Comparison of ENCODE assay signal across 27 mouse cellular contexts in genomic region chr12:70543299-70543698, GRCm38 (mm10).
DNase-seq lines count a peak whose midpoint lies in the region; ATAC-seq and TF ChIP-seq lines count a peak whose summit lies in the region.
"Had no signal": no experiment of that assay in that cellular context is flagged by ENCODE, and none has a peak within 500 bp of the region (broad histone marks: within the 10 kb centered on the region; RNA-seq: fewer than 3 reads in every experiment).

No protein-coding gene starts in this region.

- no peak overlapping the region for H3K4me3 ChIP-seq in embryonic facial prominence, embryonic 14.5 days (ENCODE audit: low read depth, low read length)
- no peak overlapping the region for H3K4me3 ChIP-seq in embryonic facial prominence, embryonic 10.5 days
- H3K4me3 ChIP-seq in intestine, embryonic 14.5 days (ENCODE audit: low read depth, low read length): no peak overlapping the region
- H3K4me3 ChIP-seq in intestine, postnatal 0 days (ENCODE audit: low read depth, low read length): no peak overlapping the region
- H3K4me3 ChIP-seq in midbrain, embryonic 14.5 days (replicated peaks; ENCODE audit: low read depth, low read length): no peak overlapping the region
- no peak overlapping the region for H3K4me3 ChIP-seq in midbrain, embryonic 11.5 days (ENCODE audit: low read depth, low read length)
- H3K4me3 ChIP-seq: heart, embryonic 10.5 days; layer of hippocampus, adult 2 months; limb, embryonic 13.5 days; liver, embryonic 13.5 days; megakaryocyte, embryonic 14.5 days; midbrain, embryonic 15.5 days; neural tube, embryonic 12.5 days had no signal

- peak; percentile 36 for DNase-seq in embryonic facial prominence, embryonic 14.5 days (ENCODE audit: low spot score)
- no peak for DNase-seq in embryonic facial prominence, embryonic 10.5 days (ENCODE audit: low spot score)
- peak; percentile 52 for DNase-seq in intestine, embryonic 14.5 days (ENCODE audit: low spot score)
- DNase-seq in midbrain, embryonic 14.5 days: peak; percentile 37
- no peak for DNase-seq in midbrain, embryonic 11.5 days (ENCODE audit: low spot score, missing footprints)
- no peak for DNase-seq in liver
- DNase-seq: adrenal gland, postnatal 10 days; cerebellum, adult 8-10 months; cerebellum, postnatal 36 days; embryo, embryonic 11 days; heart, postnatal 36 days; kidney, postnatal 25 days; layer of hippocampus, postnatal 36 days; liver, embryonic 13.5 days; lung, postnatal 14 days; right cerebral cortex, postnatal 14 days; thymus, postnatal 36 days had no signal

- no peak overlapping the region for H3K9ac ChIP-seq in embryonic facial prominence, embryonic 14.5 days (ENCODE audit: low read depth, low read length)
- H3K9ac ChIP-seq in intestine, embryonic 14.5 days (ENCODE audit: low read length): no peak overlapping the region
- H3K9ac ChIP-seq in intestine, postnatal 0 days (ENCODE audit: low read depth, low read length): no peak overlapping the region
- no peak overlapping the region for H3K9ac ChIP-seq in midbrain, embryonic 14.5 days (replicated peaks; ENCODE audit: low read length)
- H3K9ac ChIP-seq in midbrain, embryonic 11.5 days (ENCODE audit: low read length): no peak overlapping the region
- H3K9ac ChIP-seq: hindbrain, embryonic 14.5 days; limb, embryonic 13.5 days; liver, embryonic 13.5 days; midbrain, embryonic 15.5 days; neural tube, embryonic 12.5 days had no signal

- no peak for TF ChIP-seq CTCF in intestine, postnatal 0 days (IDR thresholded peaks at IDR 0.05; ENCODE audit: low read depth)

- no peaks in the 10 kb centered on the region for H3K36me3 ChIP-seq in embryonic facial prominence, embryonic 14.5 days (ENCODE audit: control insufficient read depth, insufficient read depth, low read length)
- H3K36me3 ChIP-seq in embryonic facial prominence, embryonic 10.5 days (replicated peaks): no peaks in the 10 kb centered on the region
- no peaks in the 10 kb centered on the region for H3K36me3 ChIP-seq in intestine, embryonic 14.5 days (ENCODE audit: control insufficient read depth, insufficient read depth, low read length)
- H3K36me3 ChIP-seq in intestine, postnatal 0 days (ENCODE audit: control insufficient read depth, insufficient read depth): no peaks in the 10 kb centered on the region
- no peaks in the 10 kb centered on the region for H3K36me3 ChIP-seq in midbrain, embryonic 14.5 days (ENCODE audit: control insufficient read depth, insufficient read depth, low read length)
- H3K36me3 ChIP-seq in midbrain, embryonic 11.5 days (ENCODE audit: control insufficient read depth, insufficient read depth, low read length): no peaks in the 10 kb centered on the region
- H3K36me3 ChIP-seq: heart, embryonic 10.5 days; limb, embryonic 13.5 days; liver, embryonic 13.5 days; midbrain, embryonic 15.5 days; neural tube, embryonic 12.5 days had no signal

- WGBS in embryonic facial prominence, embryonic 14.5 days: 43% methylated on average over 5 of the region's 5 CpGs
- WGBS in embryonic facial prominence, embryonic 10.5 days: 53% methylated on average over 5 of the region's 5 CpGs
- 49% methylated on average over 5 of the region's 5 CpGs for WGBS in intestine, embryonic 14.5 days
- 45% methylated on average over 5 of the region's 5 CpGs for WGBS in intestine, postnatal 0 days
- WGBS in midbrain, embryonic 14.5 days: 57% methylated on average over 5 of the region's 5 CpGs
- 66% methylated on average over 5 of the region's 5 CpGs for WGBS in midbrain, embryonic 11.5 days

- no peak overlapping the region for H3K4me2 ChIP-seq in embryonic facial prominence, embryonic 14.5 days (ENCODE audit: low read depth, low read length)
- no peak overlapping the region for H3K4me2 ChIP-seq in intestine, embryonic 14.5 days (ENCODE audit: low read length)
- no peak overlapping the region for H3K4me2 ChIP-seq in intestine, postnatal 0 days (replicated peaks; ENCODE audit: low read depth)
- no peak overlapping the region for H3K4me2 ChIP-seq in midbrain, embryonic 14.5 days (ENCODE audit: low read length)
- no peak overlapping the region for H3K4me2 ChIP-seq in midbrain, embryonic 11.5 days
- H3K4me2 ChIP-seq: hindbrain, embryonic 14.5 days; limb, embryonic 13.5 days; liver, embryonic 13.5 days; midbrain, embryonic 15.5 days; neural tube, embryonic 12.5 days had no signal

- ATAC-seq in embryonic facial prominence, embryonic 14.5 days (ENCODE audit: low read depth): no peak
- no peak for ATAC-seq in intestine, embryonic 14.5 days (replicated peaks; ENCODE audit: low FRiP score, low TSS enrichment, low read depth)
- no peak for ATAC-seq in intestine, postnatal 0 days
- no peak for ATAC-seq in midbrain, embryonic 14.5 days (ENCODE audit: low FRiP score, low TSS enrichment)
- no peak for ATAC-seq in midbrain, embryonic 11.5 days (ENCODE audit: low FRiP score)
- ATAC-seq: activated CD4-positive, CD25-positive, alpha-beta regulatory T cell, adult 4 months; inflammation-experienced regulatory T-cells, adult 6 months; midbrain, embryonic 15.5 days had no signal

- H3K27ac ChIP-seq in embryonic facial prominence, embryonic 14.5 days (replicated peaks; ENCODE audit: low read depth, low read length): no peak overlapping the region
- H3K27ac ChIP-seq in embryonic facial prominence, embryonic 10.5 days (replicated peaks): no peak overlapping the region
- no peak overlapping the region for H3K27ac ChIP-seq in intestine, embryonic 14.5 days (ENCODE audit: low read depth)
- no peak overlapping the region for H3K27ac ChIP-seq in intestine, postnatal 0 days (ENCODE audit: low read depth, low read length)
- H3K27ac ChIP-seq in midbrain, embryonic 14.5 days (replicated peaks; ENCODE audit: low read depth, low read length): no peak overlapping the region
- H3K27ac ChIP-seq in midbrain, embryonic 11.5 days (ENCODE audit: low read depth, low read length): no peak overlapping the region
- H3K27ac ChIP-seq: heart, embryonic 10.5 days; hindbrain, embryonic 14.5 days; layer of hippocampus, adult 2 months; limb, embryonic 13.5 days; liver, embryonic 13.5 days; midbrain, embryonic 15.5 days; neural tube, embryonic 12.5 days had no signal

- H3K27me3 ChIP-seq in embryonic facial prominence, embryonic 14.5 days (replicated peaks; ENCODE audit: control insufficient read depth, insufficient read depth, low read length): no peaks in the 10 kb centered on the region
- H3K27me3 ChIP-seq in embryonic facial prominence, embryonic 10.5 days (replicated peaks; ENCODE audit: low read depth, poor library complexity, severe bottlenecking): 0 out of 2 replicates have a peak, but pooled peaks cover 15% of the 10 kb centered on the region
- no peaks in the 10 kb centered on the region for H3K27me3 ChIP-seq in intestine, embryonic 14.5 days (replicated peaks; ENCODE audit: control insufficient read depth, insufficient read depth, low read length)
- no peaks in the 10 kb centered on the region for H3K27me3 ChIP-seq in intestine, postnatal 0 days (replicated peaks; ENCODE audit: control insufficient read depth, insufficient read depth, low read length)
- no peaks in the 10 kb centered on the region for H3K27me3 ChIP-seq in midbrain, embryonic 14.5 days (ENCODE audit: control insufficient read depth, insufficient read depth, low read length)
- H3K27me3 ChIP-seq in midbrain, embryonic 11.5 days (ENCODE audit: control insufficient read depth, insufficient read depth, low read length): no peaks in the 10 kb centered on the region
- H3K27me3 ChIP-seq: limb, embryonic 13.5 days; liver, embryonic 13.5 days; midbrain, embryonic 15.5 days; neural tube, embryonic 12.5 days had no signal

- H3K4me1 ChIP-seq in embryonic facial prominence, embryonic 14.5 days (ENCODE audit: control insufficient read depth, insufficient read depth, low read length): peaks cover 24% of the 10 kb centered on the region
- peaks cover 42% of the 10 kb centered on the region for H3K4me1 ChIP-seq in embryonic facial prominence, embryonic 10.5 days
- H3K4me1 ChIP-seq in intestine, embryonic 14.5 days (replicated peaks; ENCODE audit: control insufficient read depth, insufficient read depth, low read length): peaks cover 11% of the 10 kb centered on the region
- no peaks in the 10 kb centered on the region for H3K4me1 ChIP-seq in intestine, postnatal 0 days (replicated peaks; ENCODE audit: control insufficient read depth, insufficient read depth, low read length)
- H3K4me1 ChIP-seq in midbrain, embryonic 14.5 days (ENCODE audit: control insufficient read depth, insufficient read depth, low read length): peaks cover 9% of the 10 kb centered on the region; the same call in 1 of the 2 replicates
- no peaks in the 10 kb centered on the region; the same call in 1 of the 2 replicates for H3K4me1 ChIP-seq in midbrain, embryonic 11.5 days (ENCODE audit: control insufficient read depth, insufficient read depth, low read length)
- H3K4me1 ChIP-seq: liver, embryonic 13.5 days; megakaryocyte, embryonic 14.5 days; neural tube, embryonic 12.5 days had no signal

- no peaks in the 10 kb centered on the region for H3K9me3 ChIP-seq in embryonic facial prominence, embryonic 14.5 days (ENCODE audit: control insufficient read depth, low read length)
- no peaks in the 10 kb centered on the region for H3K9me3 ChIP-seq in embryonic facial prominence, embryonic 10.5 days
- H3K9me3 ChIP-seq in intestine, embryonic 14.5 days (ENCODE audit: control insufficient read depth, low read length): no peaks in the 10 kb centered on the region
- no peaks in the 10 kb centered on the region for H3K9me3 ChIP-seq in intestine, postnatal 0 days (ENCODE audit: control insufficient read depth)
- no peaks in the 10 kb centered on the region for H3K9me3 ChIP-seq in midbrain, embryonic 14.5 days (ENCODE audit: control insufficient read depth, low read length)
- no peaks in the 10 kb centered on the region for H3K9me3 ChIP-seq in midbrain, embryonic 11.5 days (ENCODE audit: control insufficient read depth, low read length)
- H3K9me3 ChIP-seq: heart, embryonic 10.5 days; limb, embryonic 13.5 days; liver, embryonic 13.5 days; megakaryocyte, embryonic 14.5 days; midbrain, embryonic 15.5 days; neural tube, embryonic 12.5 days had no signal

Comparison
In these comparisons a context has a peak if more than half of its experiments do, and no peak if none do; other contexts are left out.
1. DNase-seq: peak in embryonic facial prominence, embryonic 14.5 days (single experiment), intestine, embryonic 14.5 days (single experiment) and midbrain, embryonic 14.5 days (single experiment); none in embryonic facial prominence, embryonic 10.5 days (single experiment), midbrain, embryonic 11.5 days (single experiment) and liver (single experiment).